Mouse (Mus musculus) liver, embryonic 14.5 days (tissue): ENCODE measurements around the gene Olfr788. TPM values are rescaled to one million over a fixed set of nuclear protein-coding genes. Genes with fewer than 3 reads are reported as not detected.

Source experiments
- ATAC-seq: fragments of 200-750 bp; cut with Nextera tagmentation; 2 replicates; pipeline ENCODE4 v1.8.0; 2017; ENCODE audit warnings: moderate number of reproducible peaks, mild to moderate bottlenecking, moderate library complexity; ENCODE audit not compliant: insufficient read depth
- DNase-seq, 3 experiments: peaks; one replicate each; pipeline ENCODE4 v3.0.0-alpha.2; 2012 to 2013; ENCODE audit warnings: low read depth in 3 of 3, low spot score in 3 of 3
- H3K27ac ChIP-seq: fragments of 300-500 bp; sonication (generic); 2 replicates; pipeline ENCODE4 v1.5.1; 2014; ENCODE audit warnings: moderate library complexity, mild to moderate bottlenecking, control low read depth, inconsistent platforms
- H3K27me3 ChIP-seq: fragments of 300-500 bp; sonication (generic); 2 replicates; pipeline ENCODE4 v1.6.1; 2014; ENCODE audit warnings: mild to moderate bottlenecking, low read length, moderate library complexity; ENCODE audit not compliant: control insufficient read depth, insufficient read depth
- H3K36me3 ChIP-seq: fragments of 300-500 bp; sonication (generic); replicated peaks from 2 replicates; pipeline ENCODE4 v1.6.1; 2014; ENCODE audit warnings: low read depth; ENCODE audit not compliant: control insufficient read depth, insufficient read depth
- H3K4me1 ChIP-seq, 2 experiments: fragments of 200-500 bp in 1 of 2; fragments of 300-500 bp in 1 of 2; sonication (generic) in 1 of 2; replicated peaks; 2 replicates each; pipeline ENCODE4 v1.6.1; 2012 to 2014; ENCODE audit warnings: antibody characterized with exemption in 1 of 2, inconsistent platforms in 1 of 2, low read length in 1 of 2; ENCODE audit not compliant: control insufficient read depth in 2 of 2, insufficient read depth in 2 of 2
- H3K4me2 ChIP-seq: fragments of 300-500 bp; sonication (generic); 2 replicates; pipeline ENCODE4 v1.6.1; 2014; ENCODE audit warnings: low read depth, mild to moderate bottlenecking, control low read depth, moderate library complexity
- H3K4me3 ChIP-seq, 2 experiments: fragments of 200-500 bp in 1 of 2; fragments of 300-500 bp in 1 of 2; sonication (generic) in 1 of 2; 2 replicates each; pipeline ENCODE4 v1.5.1; 2012 to 2014; ENCODE audit warnings: low read depth in 2 of 2, low read length in 2 of 2, mild to moderate bottlenecking in 2 of 2, control low read depth in 1 of 2, inconsistent platforms in 1 of 2, moderate library complexity in 1 of 2; ENCODE audit not compliant: insufficient read depth in 1 of 2
- H3K9ac ChIP-seq: fragments of 300-500 bp; sonication (generic); replicated peaks from 2 replicates; pipeline ENCODE4 v1.6.1; 2014; ENCODE audit warnings: mild to moderate bottlenecking, control low read depth, moderate library complexity
- H3K9me3 ChIP-seq: fragments of 300-500 bp; sonication (generic); 2 replicates; pipeline ENCODE4 v1.6.1; 2016; ENCODE audit warnings: low read length, mixed read lengths; ENCODE audit not compliant: control insufficient read depth
- CTCF ChIP-seq: IDR thresholded peaks from 2 replicates; pipeline ENCODE4 v1.5.1; 2016; ENCODE audit warnings: antibody characterized with exemption, low read depth, control low read depth
- EP300 ChIP-seq: IDR thresholded peaks from 2 replicates; pipeline ENCODE4 v1.6.1; 2016; ENCODE audit warnings: antibody characterized with exemption, low read depth
- WGBS: fragments of 180-500 bp; shearing (Covaris S2); extraction: QIAGEN DNeasy Blood & Tissue Kit; methylation state at CpG from one replicate; pipeline ENCODE4 v1.1.7; 2014; ENCODE audit not compliant: insufficient replicate concordance; 5-methylcytosine and 5-hydroxymethylcytosine counted together
- polyA plus RNA-seq, 2 experiments: library from polyadenylated mRNA; depleted of rRNA in 1 of 2; stranded (reverse) in 1 of 2; unstranded in 1 of 2; fragments of >200 nt; fragmentation: Nextera tagmentation in 1 of 2; extraction: Ambion mirVana in 1 of 2; gene quantifications; 2 replicates each; pipeline versions ENCODE4 v1.2.1 to v1.2.3; 2012 to 2014

The Olfr788 gene
- not detected in 2 replicates for polyA plus RNA-seq (2012; rRNA removed)
- not detected in 2 replicates for polyA plus RNA-seq (2014; fragmentation: Nextera tagmentation; extraction: Ambion mirVana)

DNA sequence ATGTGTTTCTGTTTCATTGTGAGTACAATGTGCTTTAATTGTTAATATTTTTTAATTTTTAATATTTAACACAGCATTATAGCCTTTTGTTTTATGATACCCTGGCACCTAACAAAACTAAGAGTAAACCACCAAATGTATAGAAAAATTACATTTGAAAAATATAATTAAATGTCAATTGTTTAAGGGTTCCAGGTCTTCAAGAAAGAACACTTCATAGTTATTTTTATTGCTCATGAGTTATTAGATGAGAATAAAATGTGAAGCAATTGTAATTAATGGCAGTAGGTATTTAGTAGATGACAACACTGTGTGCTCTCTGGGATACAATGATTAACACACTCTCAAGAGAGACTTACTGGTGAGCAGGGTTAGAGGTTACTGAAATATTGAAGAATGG, at the start of gene Olfr788:
Gene Olfr788, plus strand, starts transcription at position 301 of the 400 bp plus-strand sequence.
- Histone ChIP-seq H3K9ac (no peak within 1 kb of the TSS), H3K27ac (no peak within 1 kb of the TSS), H3K4me3 (no peak within 1 kb of the TSS), H3K9me3 (no peaks in the 10 kb centered on the region), H3K27me3 (no peaks in the 10 kb centered on the region), H3K4me1 (no peaks in the 10 kb centered on the region), H3K4me2 (no peak within 1 kb of the TSS), H3K36me3 (no peaks in the 10 kb centered on the region)
- no peak for TF ChIP-seq CTCF
- TF ChIP-seq EP300 = no peak
- ATAC-seq = no peak
- DNase-seq = no peak

DNA sequence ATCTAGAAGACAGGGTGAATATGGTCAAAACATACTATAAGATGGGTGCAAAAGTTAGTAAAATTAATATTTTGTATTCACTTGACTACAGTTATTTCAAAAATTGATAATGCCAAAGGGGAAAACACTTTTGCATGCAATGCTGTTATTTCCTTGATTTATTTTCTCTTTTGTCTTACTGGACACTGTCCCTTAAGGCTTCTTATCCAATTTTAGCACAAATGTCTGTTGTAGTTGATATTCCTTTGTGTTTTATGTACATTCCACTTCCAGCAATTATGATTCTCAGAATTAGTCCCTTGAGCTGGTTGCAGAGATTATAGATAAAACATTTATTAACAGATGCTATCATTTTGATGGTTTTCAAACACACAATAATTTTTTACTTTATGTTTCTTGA, 43.8 kb upstream of the Olfr788 start, which contains the start of gene Olfr786:
Gene Olfr786, plus strand, starts transcription at position 301 of the 400 bp plus-strand sequence.
- H3K4me3 ChIP-seq = no peak within 1 kb of the TSS
- DNase-seq (no peak), ATAC-seq (no peak)
- H3K27ac ChIP-seq = no peak within 1 kb of the TSS
- no peaks in the 10 kb centered on the region for H3K9me3 ChIP-seq
- H3K4me2 ChIP-seq = no peak within 1 kb of the TSS
- H3K27me3 ChIP-seq = no peaks in the 10 kb centered on the region
- H3K36me3 ChIP-seq = no peaks in the 10 kb centered on the region
- no peak for TF ChIP-seq EP300
- no peak for TF ChIP-seq CTCF
- no peaks in the 10 kb centered on the region for H3K4me1 ChIP-seq
- H3K9ac ChIP-seq = no peak within 1 kb of the TSS

- no peak for TF ChIP-seq CTCF
- TF ChIP-seq EP300 = no peak
- ATAC-seq = no peak
- WGBS = 52% methylated on average over 3 of the region's 3 CpGs
These were observed 9.2 kb upstream of the Olfr788 start, which contains the start of gene Olfr787 for GRCm38 (mm10) chr10:129461562-129461961. Gene Olfr787 (plus strand): TSS chr10:129461862.

DNA sequence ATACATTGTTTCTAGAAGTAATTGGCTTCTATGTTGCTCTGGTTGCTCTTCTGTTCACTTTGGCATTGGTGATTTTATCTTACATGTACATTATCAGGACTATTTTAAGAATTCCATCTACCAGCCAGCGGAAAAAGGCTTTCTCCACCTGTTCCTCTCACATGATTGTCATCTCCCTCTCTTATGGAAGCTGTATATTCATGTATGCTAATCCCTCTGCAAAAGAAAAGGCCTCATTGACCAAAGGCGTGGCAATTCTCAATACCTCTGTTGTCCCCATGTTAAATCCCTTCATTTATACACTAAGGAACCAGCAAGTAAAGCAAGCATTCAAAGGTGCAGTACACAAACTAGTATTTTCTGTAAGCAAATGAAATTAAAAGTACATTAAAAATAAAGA, 2.5 kb downstream of the Olfr788 start:
- H3K27me3 ChIP-seq = no peaks in the 10 kb centered on the region
- H3K9me3 ChIP-seq = no peaks in the 10 kb centered on the region
- no peak for ATAC-seq
- no peaks in the 10 kb centered on the region for H3K36me3 ChIP-seq
- H3K27ac ChIP-seq = no peak overlapping the region
- H3K4me2 ChIP-seq = no peak overlapping the region
- no peak overlapping the region for H3K4me3 ChIP-seq
- no peak overlapping the region for H3K9ac ChIP-seq
- no peaks in the 10 kb centered on the region for H3K4me1 ChIP-seq
- DNase-seq = no peak
- WGBS = 33% methylated on average over 2 of the region's 2 CpGs
- TF ChIP-seq EP300 (no peak), CTCF (no peak)

More at GRCm38 (mm10) chr10:129461562-129461961, 9.2 kb upstream of the Olfr788 start, which contains the start of gene Olfr787:
- Histone ChIP-seq H3K4me3 (no peak within 1 kb of the TSS), H3K4me2 (no peak within 1 kb of the TSS), H3K4me1 (no peaks in the 10 kb centered on the region), H3K9ac (no peak within 1 kb of the TSS), H3K9me3 (no peaks in the 10 kb centered on the region), H3K27me3 (no peaks in the 10 kb centered on the region), H3K27ac (no peak within 1 kb of the TSS), H3K36me3 (no peaks in the 10 kb centered on the region)
- DNase-seq = no peak

GRCm38 (mm10) chr10:129473723-129474122, 2.9 kb downstream of the Olfr788 start:
- no peak for ATAC-seq
- no peak for DNase-seq
- H3K4me1 ChIP-seq = no peaks in the 10 kb centered on the region
- no peak overlapping the region for H3K4me3 ChIP-seq
- H3K9me3 ChIP-seq = no peaks in the 10 kb centered on the region
- H3K9ac ChIP-seq = no peak overlapping the region
- H3K27ac ChIP-seq = no peak overlapping the region
- H3K27me3 ChIP-seq = no peaks in the 10 kb centered on the region
- no peaks in the 10 kb centered on the region for H3K36me3 ChIP-seq
- H3K4me2 ChIP-seq = no peak overlapping the region
- no peak for TF ChIP-seq CTCF
- TF ChIP-seq EP300 = no peak
